Mouse (Mus musculus): ENCODE results near the gene Slc4a1. TPM values are rescaled to one million over a fixed set of nuclear protein-coding genes. Genes with fewer than 3 reads are reported as not detected.

The Slc4a1 gene
- total RNA-seq, 2 experiments from 2014 or later = 0.62 to 1.1 TPM

DNA sequence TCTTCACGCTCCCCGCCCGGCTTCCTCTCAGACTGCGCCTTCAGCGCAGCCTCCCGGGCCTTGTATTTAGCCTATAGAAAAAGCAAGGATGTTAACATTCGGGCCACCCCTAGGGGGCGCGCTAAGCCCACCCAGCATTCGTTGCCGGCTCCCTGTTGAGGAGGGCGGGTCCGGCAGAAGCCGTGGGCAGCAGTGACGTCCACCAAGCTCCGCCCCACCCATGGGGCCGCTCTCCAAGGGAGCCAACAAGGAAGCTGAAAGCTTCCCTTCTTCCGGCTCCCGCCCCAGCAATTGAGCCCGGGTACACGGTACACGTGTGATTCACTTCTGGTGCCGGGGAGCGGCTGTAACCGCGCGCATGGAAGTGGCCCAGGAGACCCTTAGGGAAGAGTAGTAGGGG lies 57.0 kb downstream of the Slc4a1 start:
- ATAC-seq (replicated peaks; ENCODE audit: poor library complexity) = peak; percentile 95

DNA sequence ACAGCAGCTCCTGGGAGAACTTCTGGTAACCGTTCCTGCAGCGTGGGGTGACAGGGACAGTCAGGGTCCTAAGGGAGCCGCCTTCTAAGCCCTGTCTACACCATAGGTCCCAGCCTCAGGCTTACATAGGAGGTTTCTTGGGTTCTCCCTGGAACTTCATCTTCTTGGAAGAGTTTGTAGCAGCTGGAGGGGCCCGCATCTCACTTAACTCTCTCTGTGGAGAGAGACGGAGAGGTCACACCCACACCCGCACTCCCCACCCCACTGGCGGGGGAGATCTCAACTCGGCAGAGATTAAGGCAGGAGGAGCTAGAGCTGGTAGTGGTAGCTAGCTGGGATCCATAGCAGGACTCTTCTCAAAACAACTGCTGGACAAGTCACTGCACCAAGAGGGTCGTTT lies 57.9 kb downstream of the Slc4a1 start:
- no peak for ATAC-seq (replicated peaks; ENCODE audit: poor library complexity)

DNA sequence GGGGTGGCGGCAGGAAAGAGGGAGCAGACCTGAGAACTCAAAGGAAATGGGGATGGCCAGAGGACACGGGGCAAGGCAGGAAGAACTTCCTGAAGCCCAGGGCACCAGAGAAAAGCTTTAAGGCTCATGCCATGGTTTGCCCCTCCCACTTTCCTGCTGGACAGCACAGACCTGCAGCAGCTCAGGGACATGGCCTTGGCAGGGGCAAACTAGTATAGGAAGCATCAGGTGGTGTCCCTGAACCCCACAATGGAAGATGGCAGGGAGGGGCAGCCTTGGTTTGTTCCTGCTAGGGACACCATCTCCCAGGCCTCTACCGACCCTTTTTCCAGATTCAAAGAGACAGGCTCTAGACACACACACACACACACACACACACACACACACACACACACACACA lies 60.6 kb downstream of the Slc4a1 start:
- ATAC-seq (replicated peaks; ENCODE audit: poor library complexity) = no peak

DNA sequence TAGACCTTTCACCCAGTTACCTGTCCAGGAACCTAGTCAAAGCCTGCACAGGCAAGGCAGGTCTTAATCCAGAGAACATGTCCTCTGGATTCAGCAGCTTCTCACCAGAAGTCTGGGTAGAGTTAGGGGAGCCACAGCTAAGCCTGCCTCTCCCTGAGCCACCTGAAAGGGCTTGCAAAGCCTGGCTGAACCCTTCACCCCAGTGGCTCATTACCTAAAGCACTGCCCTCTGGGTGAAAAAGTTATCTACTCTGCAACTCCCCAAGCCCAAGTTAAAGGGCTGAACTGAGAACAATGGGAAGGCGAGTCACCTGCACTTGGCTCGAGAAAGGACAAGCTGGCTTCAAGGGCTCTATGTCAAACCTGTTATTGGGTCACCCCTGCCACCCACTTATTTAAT lies 61.9 kb downstream of the Slc4a1 start:
- ATAC-seq (replicated peaks; ENCODE audit: poor library complexity) = no peak

DNA sequence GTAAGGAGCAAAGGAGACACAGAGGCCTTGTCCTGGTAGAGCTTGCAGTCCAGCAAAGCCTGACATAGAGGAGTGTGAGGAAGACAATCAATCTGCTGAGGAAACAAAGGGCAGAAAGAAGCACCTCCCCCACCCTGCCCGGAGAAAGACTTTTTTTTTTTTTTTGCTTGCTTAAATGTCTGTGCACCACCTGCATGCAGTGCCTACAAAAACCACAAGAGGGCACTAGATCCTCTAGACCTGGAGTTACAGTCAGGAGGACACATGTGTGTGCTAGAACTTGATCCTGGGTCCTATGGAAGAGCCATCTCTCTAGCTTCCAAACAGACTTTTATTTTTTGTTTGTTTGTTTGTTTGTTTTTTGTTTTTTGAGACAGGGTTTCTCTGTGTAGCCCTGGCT lies 66.2 kb downstream of the Slc4a1 start:
- ATAC-seq (replicated peaks; ENCODE audit: poor library complexity) = 0 out of 2 replicates have a peak, but pooled peaks have one; percentile 15

Other genes with a start within 250 kb of the Slc4a1 start
- 0.29 and 0.39 TPM in 2 replicates for gene Nags, start 220.7 kb downstream of the Slc4a1 start, total RNA-seq (2015)
- 0.20 TPM in 1 of 2 replicates, not detected in the other for gene Nags, start 220.7 kb downstream of the Slc4a1 start, total RNA-seq (2017)
- gene Tmem101, start 209.8 kb downstream of the Slc4a1 start, total RNA-seq (2015) = 8.1 and 11.5 TPM in 2 replicates
- gene Tmem101, start 209.8 kb downstream of the Slc4a1 start, total RNA-seq (2017) = 14.9 and 17.5 TPM in 2 replicates
- gene Lsm12, start 180.9 kb downstream of the Slc4a1 start, total RNA-seq (2015) = 127 and 133 TPM in 2 replicates
- 67.8 and 79.1 TPM in 2 replicates for gene Lsm12, start 180.9 kb downstream of the Slc4a1 start, total RNA-seq (2017)
- 106 and 144 TPM in 2 replicates for gene G6pc3, start 176.6 kb downstream of the Slc4a1 start, total RNA-seq (2015)
- 61.8 and 65.0 TPM in 2 replicates for gene G6pc3, start 176.6 kb downstream of the Slc4a1 start, total RNA-seq (2017)
- gene Hdac5, start 136.0 kb downstream of the Slc4a1 start, total RNA-seq (2015) = 18.6 and 20.6 TPM in 2 replicates
- 18.7 and 22.1 TPM in 2 replicates for gene Hdac5, start 136.0 kb downstream of the Slc4a1 start, total RNA-seq (2017)
- 20.7 and 21.1 TPM in 2 replicates for gene BC030867, start 117.3 kb downstream of the Slc4a1 start, total RNA-seq (2015)
- gene BC030867, start 117.3 kb downstream of the Slc4a1 start, total RNA-seq (2017) = 5.9 and 6.7 TPM in 2 replicates
- 1.5 and 2.0 TPM in 2 replicates for gene Asb16, start 97.5 kb downstream of the Slc4a1 start, total RNA-seq (2015)
- gene Asb16, start 97.5 kb downstream of the Slc4a1 start, total RNA-seq (2017) = 0.54 and 0.58 TPM in 2 replicates
- 15.3 and 16.3 TPM in 2 replicates for gene Tmub2, start 81.3 kb downstream of the Slc4a1 start, total RNA-seq (2015)
- gene Tmub2, start 81.3 kb downstream of the Slc4a1 start, total RNA-seq (2017) = 21.4 and 24.8 TPM in 2 replicates
- 19.0 and 19.1 TPM in 2 replicates for gene Atxn7l3, start 69.6 kb downstream of the Slc4a1 start, total RNA-seq (2015)
- gene Atxn7l3, start 69.6 kb downstream of the Slc4a1 start, total RNA-seq (2017) = 19.5 and 25.6 TPM in 2 replicates
- 31.7 and 34.1 TPM in 2 replicates for gene Ubtf, start 46.5 kb downstream of the Slc4a1 start, total RNA-seq (2015)
- gene Ubtf, start 46.5 kb downstream of the Slc4a1 start, total RNA-seq (2017) = 131 and 155 TPM in 2 replicates
- not detected in 2 replicates for gene Rundc3a, start 27.2 kb upstream of the Slc4a1 start, total RNA-seq (2015)
- not detected in 2 replicates for gene Rundc3a, start 27.2 kb upstream of the Slc4a1 start, total RNA-seq (2017)
- 95.5 and 124 TPM in 2 replicates for gene Slc25a39, start 41.7 kb upstream of the Slc4a1 start, total RNA-seq (2015)
- gene Slc25a39, start 41.7 kb upstream of the Slc4a1 start, total RNA-seq (2017) = 48.7 and 52.7 TPM in 2 replicates
- gene Grn, start 64.1 kb upstream of the Slc4a1 start, total RNA-seq (2015) = 119 and 136 TPM in 2 replicates
- 44.0 and 45.4 TPM in 2 replicates for gene Grn, start 64.1 kb upstream of the Slc4a1 start, total RNA-seq (2017)
- 0.05 and 0.07 TPM in 2 replicates for gene Fam171a2, start 81.5 kb upstream of the Slc4a1 start, total RNA-seq (2015)
- 0.04 and 0.24 TPM in 2 replicates for gene Fam171a2, start 81.5 kb upstream of the Slc4a1 start, total RNA-seq (2017)
- gene Itga2b, start 103.9 kb upstream of the Slc4a1 start, total RNA-seq (2015) = 5.3 and 6.4 TPM in 2 replicates
- 14.2 and 22.3 TPM in 2 replicates for gene Itga2b, start 103.9 kb upstream of the Slc4a1 start, total RNA-seq (2017)
- 18.1 and 24.4 TPM in 2 replicates for gene Gpatch8, start 190.2 kb upstream of the Slc4a1 start, total RNA-seq (2015)
- gene Gpatch8, start 190.2 kb upstream of the Slc4a1 start, total RNA-seq (2017) = 17.4 and 23.5 TPM in 2 replicates
- gene Gm11627, start 213.3 kb upstream of the Slc4a1 start, total RNA-seq (2015) = not detected in 2 replicates
- not detected in 2 replicates for gene Gm11627, start 213.3 kb upstream of the Slc4a1 start, total RNA-seq (2017)
- gene Fzd2, start 238.2 kb upstream of the Slc4a1 start, total RNA-seq (2015) = not detected in 2 replicates
- not detected in 2 replicates for gene Fzd2, start 238.2 kb upstream of the Slc4a1 start, total RNA-seq (2017)

All from megakaryocyte progenitor cell, adult 5-6 weeks (primary cell).